Mouse (Mus musculus): Measurements from ENCODE around the gene Eid1.

DNA sequence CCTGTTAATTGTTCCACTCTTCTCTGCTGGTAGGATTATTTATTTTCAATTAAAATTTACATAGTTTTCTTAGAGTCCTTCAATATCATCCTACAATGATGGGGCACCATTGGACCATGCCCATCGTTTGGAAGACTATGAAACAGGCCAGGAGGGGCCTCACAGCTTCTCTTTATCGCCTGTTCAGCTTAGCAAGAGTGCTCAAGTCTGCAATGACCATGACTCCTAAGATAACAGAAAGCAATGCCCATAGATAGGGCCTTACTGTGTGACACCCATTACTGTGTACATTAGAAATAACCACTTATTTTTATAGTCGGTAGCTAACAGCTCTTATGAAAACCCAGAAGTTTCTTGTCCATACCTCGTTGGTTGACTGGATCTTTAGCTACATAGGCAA is 7.0 kb upstream of the Eid1 start:
- TF ChIP-seq CTCF (IDR thresholded peaks at IDR 0.05) (no peak), EP300 (IDR thresholded peaks at IDR 0.05) (no peak)

All from lung, postnatal 0 days (tissue).